Mouse (Mus musculus) C2C12 (cell line): ENCODE results near the gene Adad2. TPM values are rescaled to one million over a fixed set of nuclear protein-coding genes. Genes with fewer than 3 reads are reported as not detected.

Source experiments
- H3K27me3 ChIP-seq: one replicate; pipeline ENCODE4 v1.6.1; 2011; ENCODE audit not compliant: control insufficient read depth, insufficient read depth, insufficient read length
- H3K36me3 ChIP-seq: one replicate; pipeline ENCODE4 v1.6.1; 2011; ENCODE audit not compliant: control insufficient read depth, insufficient read depth
- H3K4me3 ChIP-seq: one replicate; pipeline ENCODE4 v1.5.1; 2011; ENCODE audit warnings: mild to moderate bottlenecking, control low read depth; ENCODE audit not compliant: poor library complexity, insufficient read depth, severe bottlenecking
- H3K79me2 ChIP-seq: one replicate; pipeline ENCODE4 v1.6.1; 2011; ENCODE audit not compliant: control insufficient read depth, insufficient read depth
- H3K79me3 ChIP-seq: one replicate; pipeline ENCODE4 v1.6.1; 2011; ENCODE audit warnings: low read depth, control low read depth
- H3ac ChIP-seq: one replicate; pipeline ENCODE3; 2011; ENCODE audit warnings: low read depth; ENCODE audit not compliant: control insufficient read depth, insufficient read length
- CEBPB ChIP-seq: IDR thresholded peaks from one replicate; pipeline ENCODE4 v1.6.1; 2011; ENCODE audit warnings: low read depth, mild to moderate bottlenecking, control low read depth, moderate library complexity
- CTCF ChIP-seq: IDR thresholded peaks from one replicate; pipeline ENCODE4 v1.5.1; 2011; ENCODE audit not compliant: control insufficient read depth, insufficient read depth, insufficient read length
- FOSL1 ChIP-seq: IDR thresholded peaks from one replicate; pipeline ENCODE4 v1.8.0; 2011; ENCODE audit warnings: mild to moderate bottlenecking, low read length; ENCODE audit not compliant: poor library complexity, insufficient read depth, severe bottlenecking
- MAX ChIP-seq: IDR thresholded peaks from one replicate; pipeline ENCODE4 v1.6.1; 2011; ENCODE audit warnings: mild to moderate bottlenecking, control low read depth
- MYOD1 ChIP-seq: IDR thresholded peaks from one replicate; pipeline ENCODE4 v1.6.1; 2011; ENCODE audit warnings: low read depth; ENCODE audit not compliant: control insufficient read depth, insufficient read length
- MYOG ChIP-seq: IDR thresholded peaks from one replicate; pipeline ENCODE4 v1.6.1; 2011; ENCODE audit not compliant: control insufficient read depth, insufficient read length; ENCODE audit errors: extremely low read depth
- USF1 ChIP-seq: IDR thresholded peaks from one replicate; pipeline ENCODE4 v1.6.1; 2011; ENCODE audit warnings: low read depth, mild to moderate bottlenecking, control low read depth, moderate library complexity
- polyA plus RNA-seq: library from polyadenylated mRNA; unstranded; fragments of >200 nt; fragmentation: generic; extraction: Trizol; gene quantifications from one replicate; pipeline ENCODE4 v1.2.1, GENCODE M21; 2012; ENCODE audit warnings: missing spikeins

The Adad2 gene
- polyA plus RNA-seq, 1 experiment = not detected

DNA sequence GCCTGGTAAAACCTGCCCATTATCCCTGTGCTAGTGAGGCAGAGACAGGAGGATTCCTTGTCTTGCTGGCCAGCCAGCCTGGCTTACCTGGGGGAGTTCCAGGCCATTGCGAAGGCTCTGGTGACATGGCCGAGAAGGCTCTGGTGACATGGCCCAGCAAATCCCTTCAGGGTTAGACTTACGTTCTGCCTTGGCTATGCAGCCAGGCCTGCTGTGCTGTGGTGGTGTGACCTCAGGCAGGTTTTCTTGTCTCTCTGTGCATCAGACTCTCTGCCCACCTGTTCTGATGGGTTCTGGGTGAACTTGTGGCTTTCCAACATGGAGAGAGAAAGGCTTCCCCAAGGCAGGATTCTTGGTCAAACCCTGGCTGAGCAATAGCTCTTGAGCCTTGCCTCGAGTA lies 24.8 kb downstream of the Adad2 start:
- peaks cover 73% of the 10 kb centered on the region for H3K27me3 ChIP-seq
- no peak overlapping the region for H3ac ChIP-seq
- H3K36me3 ChIP-seq = no peaks in the 10 kb centered on the region
- no peaks in the 10 kb centered on the region for H3K79me2 ChIP-seq
- no peak overlapping the region for H3K4me3 ChIP-seq
- TF ChIP-seq CEBPB (no peak), USF1 (no peak), FOSL1 (no peak), MYOD1 (no peak), CTCF (no peak), MYOG (no peak), MAX (no peak)
- H3K79me3 ChIP-seq = no peaks in the 10 kb centered on the region

DNA sequence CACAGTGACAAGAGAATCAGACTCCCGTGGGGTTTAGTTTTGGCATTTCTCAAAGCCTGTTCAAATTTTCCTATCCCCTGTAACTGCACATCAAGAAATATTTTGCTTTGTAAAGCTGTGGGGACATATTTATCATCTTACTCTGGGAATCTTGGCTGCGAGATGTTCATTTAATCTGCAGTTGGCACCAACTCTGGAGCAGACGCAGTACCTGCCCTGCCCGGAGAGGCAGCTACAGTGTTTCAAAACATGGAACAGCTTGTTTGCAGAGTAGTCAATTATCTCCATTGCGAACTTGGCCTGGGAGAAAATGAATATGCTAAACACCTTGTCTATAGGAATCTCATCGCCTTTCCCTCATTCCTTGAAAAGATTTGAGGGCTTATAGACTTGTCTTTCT lies 25.7 kb downstream of the Adad2 start:
- H3K27me3 ChIP-seq = peaks cover 70% of the 10 kb centered on the region
- TF ChIP-seq CTCF = no peak
- TF ChIP-seq USF1 = no peak
- TF ChIP-seq CEBPB = no peak
- no peak for TF ChIP-seq MAX
- no peak for TF ChIP-seq MYOG
- TF ChIP-seq MYOD1 = no peak
- no peak for TF ChIP-seq FOSL1
- no peaks in the 10 kb centered on the region for H3K79me3 ChIP-seq
- no peaks in the 10 kb centered on the region for H3K79me2 ChIP-seq
- no peak overlapping the region for H3ac ChIP-seq
- H3K4me3 ChIP-seq = no peak overlapping the region
- no peaks in the 10 kb centered on the region for H3K36me3 ChIP-seq

DNA sequence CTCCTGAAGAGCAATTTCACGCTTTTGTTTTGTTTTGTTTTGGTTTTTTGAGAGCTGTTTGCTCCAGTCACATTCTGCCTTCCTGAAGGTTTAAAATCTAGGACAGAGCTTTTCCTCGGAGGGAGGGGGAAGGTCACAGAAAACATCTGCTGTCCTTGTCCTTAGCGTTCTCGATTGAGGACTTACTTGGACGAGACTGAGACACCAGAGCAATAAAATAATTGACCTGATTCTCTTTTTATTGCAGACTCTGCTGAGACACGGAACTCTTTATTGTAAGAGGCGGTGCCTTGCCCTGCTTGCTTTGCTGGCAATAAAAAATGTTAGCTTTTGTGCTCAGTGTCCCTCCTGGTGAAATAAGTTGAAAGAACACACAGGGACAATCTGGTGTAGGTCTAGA lies 27.3 kb downstream of the Adad2 start:
- TF ChIP-seq CTCF (no peak), MYOG (no peak), MAX (no peak), CEBPB (no peak), USF1 (no peak), FOSL1 (no peak), MYOD1 (no peak)

DNA sequence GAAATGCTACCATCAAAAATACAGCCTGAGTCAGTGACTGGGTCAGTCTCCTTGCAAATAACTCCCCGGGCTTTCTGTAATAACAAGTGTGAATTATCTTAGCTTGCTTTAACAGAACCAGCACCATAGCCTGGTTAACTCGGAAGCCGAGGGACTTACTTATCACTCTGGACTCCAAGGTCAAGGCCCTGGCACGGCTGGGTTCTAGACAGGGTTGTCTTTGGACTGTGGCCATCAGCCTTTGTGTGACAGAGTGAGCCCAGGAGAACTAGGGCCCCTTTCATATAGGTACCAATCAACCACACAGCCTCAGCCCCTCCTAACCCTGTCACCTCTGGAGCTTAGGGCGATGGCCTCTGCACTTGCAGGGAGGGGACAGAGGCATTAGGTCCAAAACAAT lies 28.5 kb downstream of the Adad2 start:
- H3K79me3 ChIP-seq = no peaks in the 10 kb centered on the region
- peaks cover 63% of the 10 kb centered on the region for H3K27me3 ChIP-seq
- H3K4me3 ChIP-seq = no peak overlapping the region
- H3K36me3 ChIP-seq = no peaks in the 10 kb centered on the region
- no peak for TF ChIP-seq MYOD1
- TF ChIP-seq FOSL1 = no peak
- TF ChIP-seq CEBPB = no peak
- TF ChIP-seq MYOG = no peak
- TF ChIP-seq MAX = no peak
- TF ChIP-seq CTCF = no peak
- no peak for TF ChIP-seq USF1
- H3ac ChIP-seq = no peak overlapping the region
- no peaks in the 10 kb centered on the region for H3K79me2 ChIP-seq

More for the DNA sequence above, 27.3 kb downstream of the Adad2 start:
- no peak overlapping the region for H3K4me3 ChIP-seq
- H3K79me2 ChIP-seq = no peaks in the 10 kb centered on the region
- no peaks in the 10 kb centered on the region for H3K79me3 ChIP-seq
- H3K27me3 ChIP-seq = peaks cover 70% of the 10 kb centered on the region
- H3K36me3 ChIP-seq = no peaks in the 10 kb centered on the region
- no peak overlapping the region for H3ac ChIP-seq

DNA sequence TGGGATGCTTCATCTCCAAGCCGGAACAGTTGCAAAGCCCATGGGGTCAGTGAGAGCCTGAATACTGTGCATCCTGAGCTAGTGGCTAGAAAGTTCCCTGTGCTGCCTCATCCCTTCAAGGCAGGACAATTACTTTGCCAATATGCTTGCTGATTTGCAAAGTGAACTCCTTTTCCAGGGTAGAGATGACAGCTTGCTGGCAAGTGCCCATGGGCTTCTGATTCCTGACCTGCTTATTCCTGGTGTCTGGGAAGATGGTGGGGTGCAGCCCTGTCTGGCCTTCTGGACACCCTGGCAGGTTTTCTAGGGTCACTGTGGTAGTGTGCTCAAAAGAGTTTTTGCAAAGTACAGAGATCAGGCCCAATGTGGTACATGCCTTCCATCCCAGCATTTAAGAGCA lies 30.4 kb downstream of the Adad2 start:
- peaks cover 44% of the 10 kb centered on the region for H3K27me3 ChIP-seq
- TF ChIP-seq USF1 = no peak
- no peak for TF ChIP-seq MYOD1
- no peak for TF ChIP-seq FOSL1
- TF ChIP-seq CTCF = no peak
- TF ChIP-seq CEBPB = no peak
- TF ChIP-seq MYOG = no peak
- TF ChIP-seq MAX = no peak
- H3K36me3 ChIP-seq = no peaks in the 10 kb centered on the region
- no peaks in the 10 kb centered on the region for H3K79me2 ChIP-seq
- no peak overlapping the region for H3K4me3 ChIP-seq
- H3K79me3 ChIP-seq = no peaks in the 10 kb centered on the region
- H3ac ChIP-seq = no peak overlapping the region

DNA sequence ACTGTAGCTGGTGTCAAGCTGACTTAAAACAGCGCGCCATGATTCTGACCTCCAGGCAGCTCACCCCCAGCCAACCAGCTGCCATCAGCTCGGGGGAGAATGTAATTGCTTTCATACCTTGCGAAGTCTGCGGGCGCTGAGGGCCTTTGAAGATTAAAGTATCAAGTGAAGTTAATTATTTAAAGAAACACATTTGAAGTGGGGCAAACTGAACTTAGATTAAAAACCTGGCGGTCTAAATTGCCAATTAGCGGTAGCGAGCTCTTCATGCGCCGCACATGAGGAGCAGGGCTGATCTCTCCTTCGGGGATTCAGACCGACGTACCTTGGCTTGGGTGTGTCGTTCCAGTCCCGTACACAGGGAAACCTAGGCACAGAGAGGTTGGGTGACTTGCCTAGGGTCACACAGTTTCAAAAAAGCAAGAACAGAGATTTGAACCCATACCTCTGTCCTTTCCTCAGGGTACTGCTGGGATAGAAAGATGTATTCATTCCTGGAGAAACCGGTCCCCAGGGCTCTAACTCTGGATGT lies 31.9 kb downstream of the Adad2 start:
- Histone ChIP-seq H3K27me3 (peaks cover 47% of the 10 kb centered on the region), H3K79me3 (no peaks in the 10 kb centered on the region), H3ac (no peak overlapping the region), H3K36me3 (no peaks in the 10 kb centered on the region), H3K4me3 (no peak overlapping the region), H3K79me2 (no peaks in the 10 kb centered on the region)
- TF ChIP-seq MYOG = no peak
